Mouse (Mus musculus) liver, embryonic 14.5 days (tissue): ENCODE measurements around the gene Ccl22. TPM values are rescaled to one million over a fixed set of nuclear protein-coding genes. Genes with fewer than 3 reads are reported as not detected.
A peak's percentile ranks its signal among the peaks of the same experiment; 100 is the strongest.

ENCODE experiments used
- ATAC-seq: fragments of 200-750 bp; cut with Nextera tagmentation; 2 replicates; pipeline ENCODE4 v1.8.0; 2017; ENCODE audit warnings: moderate number of reproducible peaks, mild to moderate bottlenecking, moderate library complexity; ENCODE audit not compliant: insufficient read depth
- DNase-seq, 3 experiments: peaks; one replicate each; pipeline ENCODE4 v3.0.0-alpha.2; 2012 to 2013; ENCODE audit warnings: low read depth in 3 of 3, low spot score in 3 of 3
- H3K27ac ChIP-seq: fragments of 300-500 bp; sonication (generic); 2 replicates; pipeline ENCODE4 v1.5.1; 2014; ENCODE audit warnings: moderate library complexity, mild to moderate bottlenecking, control low read depth, inconsistent platforms
- H3K27me3 ChIP-seq: fragments of 300-500 bp; sonication (generic); 2 replicates; pipeline ENCODE4 v1.6.1; 2014; ENCODE audit warnings: mild to moderate bottlenecking, low read length, moderate library complexity; ENCODE audit not compliant: control insufficient read depth, insufficient read depth
- H3K36me3 ChIP-seq: fragments of 300-500 bp; sonication (generic); replicated peaks from 2 replicates; pipeline ENCODE4 v1.6.1; 2014; ENCODE audit warnings: low read depth; ENCODE audit not compliant: control insufficient read depth, insufficient read depth
- H3K4me1 ChIP-seq, 2 experiments: fragments of 200-500 bp in 1 of 2; fragments of 300-500 bp in 1 of 2; sonication (generic) in 1 of 2; replicated peaks; 2 replicates each; pipeline ENCODE4 v1.6.1; 2012 to 2014; ENCODE audit warnings: antibody characterized with exemption in 1 of 2, inconsistent platforms in 1 of 2, low read length in 1 of 2; ENCODE audit not compliant: control insufficient read depth in 2 of 2, insufficient read depth in 2 of 2
- H3K4me2 ChIP-seq: fragments of 300-500 bp; sonication (generic); 2 replicates; pipeline ENCODE4 v1.6.1; 2014; ENCODE audit warnings: low read depth, mild to moderate bottlenecking, control low read depth, moderate library complexity
- H3K4me3 ChIP-seq, 2 experiments: fragments of 200-500 bp in 1 of 2; fragments of 300-500 bp in 1 of 2; sonication (generic) in 1 of 2; 2 replicates each; pipeline ENCODE4 v1.5.1; 2012 to 2014; ENCODE audit warnings: low read depth in 2 of 2, low read length in 2 of 2, mild to moderate bottlenecking in 2 of 2, control low read depth in 1 of 2, inconsistent platforms in 1 of 2, moderate library complexity in 1 of 2; ENCODE audit not compliant: insufficient read depth in 1 of 2
- H3K9ac ChIP-seq: fragments of 300-500 bp; sonication (generic); replicated peaks from 2 replicates; pipeline ENCODE4 v1.6.1; 2014; ENCODE audit warnings: mild to moderate bottlenecking, control low read depth, moderate library complexity
- H3K9me3 ChIP-seq: fragments of 300-500 bp; sonication (generic); 2 replicates; pipeline ENCODE4 v1.6.1; 2016; ENCODE audit warnings: low read length, mixed read lengths; ENCODE audit not compliant: control insufficient read depth
- CTCF ChIP-seq: IDR thresholded peaks from 2 replicates; pipeline ENCODE4 v1.5.1; 2016; ENCODE audit warnings: antibody characterized with exemption, low read depth, control low read depth
- EP300 ChIP-seq: IDR thresholded peaks from 2 replicates; pipeline ENCODE4 v1.6.1; 2016; ENCODE audit warnings: antibody characterized with exemption, low read depth
- WGBS: fragments of 180-500 bp; shearing (Covaris S2); extraction: QIAGEN DNeasy Blood & Tissue Kit; methylation state at CpG from one replicate; pipeline ENCODE4 v1.1.7; 2014; ENCODE audit not compliant: insufficient replicate concordance; 5-methylcytosine and 5-hydroxymethylcytosine counted together
- polyA plus RNA-seq, 2 experiments: library from polyadenylated mRNA; depleted of rRNA in 1 of 2; stranded (reverse) in 1 of 2; unstranded in 1 of 2; fragments of >200 nt; fragmentation: Nextera tagmentation in 1 of 2; extraction: Ambion mirVana in 1 of 2; gene quantifications; 2 replicates each; pipeline versions ENCODE4 v1.2.1 to v1.2.3; 2012 to 2014

Gene Ccl22
- polyA plus RNA-seq, 2 experiments, result 0.17 to 0.22 TPM

DNA sequence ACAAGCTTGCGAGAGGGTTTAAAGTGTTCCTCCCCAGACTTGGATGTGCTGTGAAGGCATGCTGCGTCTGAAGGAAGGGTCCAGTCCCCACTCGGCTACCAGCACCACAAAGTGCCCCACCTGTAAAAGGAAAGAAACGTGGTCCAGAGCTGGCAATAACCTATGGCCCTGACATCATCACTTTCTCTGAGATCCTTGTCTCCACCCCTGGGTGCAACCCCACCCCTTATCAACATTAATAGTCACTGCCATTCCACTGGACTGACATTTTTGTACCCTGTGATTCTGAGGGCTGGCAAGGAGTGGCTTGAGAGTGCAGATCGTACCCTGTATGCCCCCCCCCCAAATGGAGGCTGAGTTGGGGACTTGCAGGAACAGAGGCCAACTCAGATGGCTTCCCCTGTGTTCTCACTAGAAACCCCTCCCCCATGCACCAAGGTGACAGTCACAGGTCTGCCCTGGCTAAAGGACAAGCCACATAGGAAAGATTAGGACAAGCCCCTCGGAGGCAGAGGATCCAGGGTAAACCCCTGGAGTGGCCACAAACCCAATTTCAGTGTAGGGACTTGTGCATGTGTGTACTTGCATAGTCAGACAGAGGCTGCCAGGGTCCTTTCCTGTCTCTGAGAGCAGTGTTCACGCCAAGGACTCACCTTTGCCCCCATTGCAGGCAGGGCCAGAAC is 35.9 kb downstream of the Ccl22 start:
- ATAC-seq (no peak), DNase-seq (no peak)
- H3K4me2 ChIP-seq, result no peak overlapping the region
- H3K27me3 ChIP-seq, result no peaks in the 10 kb centered on the region; the same call in 1 of the 2 replicates
- no peaks in the 10 kb centered on the region for H3K9me3 ChIP-seq
- H3K36me3 ChIP-seq, result no peaks in the 10 kb centered on the region
- 48% methylated on average over 7 of the region's 7 CpGs for WGBS
- peaks cover 21 to 27% of the 10 kb centered on the region in 2 experiments for H3K4me1 ChIP-seq
- no peak overlapping the region for H3K27ac ChIP-seq
- TF ChIP-seq CTCF, result no peak
- no peak overlapping the region for H3K9ac ChIP-seq
- H3K4me3 ChIP-seq, result no peak overlapping the region

DNA sequence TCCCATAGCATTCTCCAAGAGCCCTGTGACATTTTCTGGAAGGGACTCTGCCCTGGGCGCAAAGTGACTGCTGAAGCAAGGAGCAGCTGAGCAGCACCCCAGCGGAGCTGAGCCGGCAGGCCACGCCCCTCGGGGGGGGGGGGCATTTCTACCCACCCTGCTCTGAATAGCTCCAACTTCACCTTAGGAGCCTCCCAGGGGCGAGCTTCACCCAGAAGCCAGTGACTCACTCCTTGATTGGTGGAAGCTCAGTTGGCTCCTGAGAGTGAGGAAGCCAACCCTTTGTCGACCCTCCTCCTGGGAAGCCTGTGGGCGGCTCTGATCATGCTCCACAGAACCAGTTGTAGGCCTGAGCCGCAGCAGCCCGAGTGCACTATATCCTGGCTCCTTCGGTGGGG is 36.4 kb downstream of the Ccl22 start:
- Histone ChIP-seq H3K4me1 (peaks cover 26 to 32% of the 10 kb centered on the region in 2 experiments), H3K4me2 (no peak overlapping the region), H3K9ac (no peak overlapping the region), H3K9me3 (no peaks in the 10 kb centered on the region), H3K27me3 (no peaks in the 10 kb centered on the region; the same call in 1 of the 2 replicates), H3K36me3 (no peaks in the 10 kb centered on the region), H3K27ac (no peak overlapping the region), H3K4me3 (no peak overlapping the region)
- WGBS, result 17% methylated on average over 11 of the region's 11 CpGs
- ATAC-seq (no peak), DNase-seq (no peak)
- TF ChIP-seq CTCF (no peak), EP300 (no peak)

DNA sequence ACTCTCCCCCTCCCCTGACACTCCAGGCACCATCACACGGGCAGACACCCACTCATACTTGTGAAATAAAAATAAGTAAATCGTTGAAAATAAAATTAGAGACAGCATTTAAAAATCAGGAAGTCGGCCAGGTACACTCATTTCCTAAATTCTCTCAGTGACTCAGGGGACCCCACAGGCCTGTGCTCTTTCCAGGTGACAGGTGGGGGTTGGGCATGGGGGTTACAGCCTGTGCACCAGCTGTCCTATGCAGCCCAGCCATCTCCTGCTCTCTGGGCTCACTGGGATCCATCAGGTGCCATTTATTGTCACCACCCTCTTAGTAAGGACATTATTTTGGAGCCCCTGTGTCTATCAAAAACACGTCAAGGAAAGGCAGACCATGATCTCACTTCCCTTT is 38.5 kb downstream of the Ccl22 start:
- WGBS, result 40% methylated on average over 4 of the region's 4 CpGs
- no peak for ATAC-seq
- no peak for TF ChIP-seq EP300
- no peak for TF ChIP-seq CTCF
- Histone ChIP-seq H3K9me3 (no peaks in the 10 kb centered on the region), H3K27me3 (no peaks in the 10 kb centered on the region; the same call in 1 of the 2 replicates), H3K36me3 (no peaks in the 10 kb centered on the region), H3K4me1 (peaks cover 46 to 49% of the 10 kb centered on the region in 2 experiments), H3K27ac (no peak overlapping the region), H3K9ac (no peak overlapping the region), H3K4me2 (no peak overlapping the region), H3K4me3 (no peak overlapping the region)
- no peak for DNase-seq

DNA sequence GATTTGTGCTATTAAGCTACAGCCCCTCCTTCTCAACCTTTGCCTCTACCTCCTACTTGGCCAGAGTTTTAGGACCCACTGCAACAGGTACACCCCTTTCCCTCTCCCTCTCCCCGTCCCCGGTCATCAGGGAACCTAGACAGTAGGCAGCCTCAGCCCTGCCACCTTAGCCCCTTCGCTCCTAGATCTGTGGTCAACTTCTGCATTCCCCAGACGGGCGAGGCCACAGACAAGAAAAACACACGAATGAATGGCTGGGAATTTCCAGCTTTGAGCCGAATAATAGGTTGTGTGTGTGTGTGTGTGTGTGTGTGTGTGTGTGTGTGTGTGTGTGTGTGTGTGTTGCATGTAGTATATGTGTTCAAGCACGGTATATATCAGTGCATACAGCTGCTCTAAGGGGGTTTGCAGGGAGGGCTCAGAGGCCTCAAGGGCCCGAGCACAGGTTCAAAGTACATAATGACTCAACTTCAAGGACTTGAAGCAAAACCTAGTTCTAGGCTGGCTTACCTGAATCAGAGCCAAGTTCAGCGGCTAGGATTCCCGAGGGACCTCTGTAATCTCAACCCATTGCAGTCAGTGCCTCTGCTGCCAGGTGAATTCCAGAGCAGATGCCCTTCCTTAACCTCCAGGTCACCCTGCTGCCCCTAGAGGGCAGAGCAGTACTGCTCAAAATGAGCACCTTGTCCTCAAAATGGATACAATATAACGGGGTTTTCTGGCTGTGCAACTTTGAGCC is 40.0 kb downstream of the Ccl22 start:
- ATAC-seq (no peak), DNase-seq (peak; percentile 55 to 72 (median 55))
- H3K9me3 ChIP-seq, result no peaks in the 10 kb centered on the region
- 48% methylated on average over 12 of the region's 12 CpGs for WGBS
- no peak overlapping the region for H3K4me3 ChIP-seq
- H3K36me3 ChIP-seq, result no peaks in the 10 kb centered on the region
- peaks cover 46 to 52% of the 10 kb centered on the region in 2 experiments for H3K4me1 ChIP-seq
- H3K27me3 ChIP-seq, result no peaks in the 10 kb centered on the region; the same call in 1 of the 2 replicates
- H3K4me2 ChIP-seq, result no peak overlapping the region
- no peak overlapping the region for H3K9ac ChIP-seq
- no peak overlapping the region for H3K27ac ChIP-seq
- TF ChIP-seq CTCF, result peak; percentile 91
- TF ChIP-seq EP300, result no peak

DNA sequence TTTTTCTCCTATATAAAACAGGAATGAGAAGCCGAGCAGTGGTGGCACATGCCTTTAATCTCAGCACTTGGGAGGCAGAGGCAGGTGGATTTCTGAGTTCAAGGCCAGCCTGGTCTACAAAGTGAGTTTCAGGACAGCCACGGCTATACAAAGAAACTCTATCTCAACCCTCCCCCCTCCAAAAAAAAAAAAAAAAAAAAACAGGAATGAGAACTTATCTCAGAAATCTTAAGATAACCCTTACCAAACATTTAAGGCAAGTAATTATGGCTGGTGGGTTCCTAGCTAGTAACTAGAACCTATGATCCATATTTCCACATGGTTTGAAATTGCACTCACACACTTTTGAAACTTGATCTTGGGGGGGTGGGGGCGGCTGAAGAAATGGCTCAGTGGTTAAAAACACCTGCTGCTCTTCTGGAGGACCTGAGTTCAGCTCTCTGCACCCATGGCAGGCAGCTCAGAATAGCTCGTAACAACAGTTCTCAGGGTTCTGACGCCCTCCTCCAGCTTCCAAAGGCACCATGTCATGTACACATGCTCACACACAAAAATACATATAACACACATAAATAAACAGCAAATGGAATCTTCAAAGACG is 40.7 kb downstream of the Ccl22 start:
- TF ChIP-seq CTCF (no peak), EP300 (no peak)
- Histone ChIP-seq H3K9ac (no peak overlapping the region), H3K4me3 (no peak overlapping the region), H3K36me3 (no peaks in the 10 kb centered on the region), H3K27me3 (no peaks in the 10 kb centered on the region; the same call in 1 of the 2 replicates), H3K4me1 (peaks cover 41 to 49% of the 10 kb centered on the region in 2 experiments), H3K4me2 (no peak overlapping the region; the same call in 1 of the 2 replicates), H3K9me3 (no peaks in the 10 kb centered on the region), H3K27ac (peak overlapping the region; percentile 99)
- WGBS, result 66% methylated on average over 6 of the region's 6 CpGs
- DNase-seq, result no peak
- no peak for ATAC-seq
